7 mouse cellular contexts compared by ENCODE assay signal in the genomic region with DNA sequence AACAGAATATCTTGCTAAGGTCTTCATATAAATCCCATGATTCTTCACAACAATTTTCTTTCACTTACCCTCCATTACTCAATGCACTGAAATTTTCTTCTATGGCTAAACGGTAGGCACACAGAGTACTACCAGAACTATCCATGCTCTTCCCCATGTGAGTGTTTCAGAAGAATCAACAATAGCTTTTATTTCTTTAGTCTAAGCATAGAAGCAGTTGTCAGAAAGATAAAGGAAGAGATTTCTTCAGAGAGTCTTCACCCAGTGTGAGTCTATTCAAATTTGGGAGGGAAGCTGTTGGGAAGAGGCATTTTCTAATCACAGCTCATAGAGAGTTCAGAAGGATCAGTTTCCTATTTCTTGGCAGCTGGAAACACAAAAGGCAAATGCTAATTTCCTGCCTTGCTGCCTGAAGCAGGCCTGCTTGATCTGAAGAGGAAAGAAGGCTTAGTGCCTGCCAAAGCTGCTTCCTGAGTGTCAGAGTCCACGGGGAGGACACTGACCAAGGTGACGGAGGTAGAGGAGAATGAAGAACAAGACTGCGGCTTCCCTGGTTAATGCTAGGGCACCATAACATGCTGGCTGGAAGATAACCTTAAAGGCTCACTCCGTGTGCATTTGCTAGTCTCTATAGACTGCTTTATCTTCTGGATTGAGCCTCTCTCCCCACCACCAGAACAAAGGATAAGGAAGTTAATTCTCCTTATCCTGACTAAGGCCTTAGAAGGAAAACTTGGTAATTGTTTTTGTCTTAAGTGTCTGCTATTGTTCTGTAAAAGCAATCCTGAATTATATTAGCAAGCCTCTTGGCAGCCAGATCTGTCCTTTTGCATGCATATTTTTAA.
DNase-seq lines count a peak whose midpoint lies in the region; ATAC-seq lines count a peak whose summit lies in the region.

No protein-coding gene starts in this region.

- no peaks in the 10 kb centered on the region for H3K27me3 ChIP-seq in heart, embryonic 14.5 days (ENCODE audit: control insufficient read depth, insufficient read depth, low read length)

- 29% methylated on average over 5 of the region's 5 CpGs for WGBS in heart, embryonic 14.5 days

- no peaks in the 10 kb centered on the region for H3K36me3 ChIP-seq in heart, embryonic 14.5 days (ENCODE audit: control insufficient read depth, insufficient read depth, low read length)

- DNase-seq in brain, adult 2 months (ENCODE audit: low read depth, low spot score) = peak; percentile 57
- peak; percentile 4 to 22 for DNase-seq in cerebellum, postnatal 14 days
- peak; percentile 40 to 64 for DNase-seq in kidney, postnatal 25 days
- DNase-seq in left cerebral cortex, adult 18-20 months (ENCODE audit: low spot score in 2 of 2) = no peak
- no peak for DNase-seq in testis, postnatal 10 days (ENCODE audit: low spot score)
- no peak for DNase-seq in gastrocnemius, postnatal 36 days

- H3K4me2 ChIP-seq in heart, embryonic 14.5 days (ENCODE audit: low read length) = no peak overlapping the region

- H3K4me3 ChIP-seq in heart, embryonic 14.5 days (ENCODE audit: control insufficient read depth in 1 of 2, insufficient read depth in 1 of 2, low read depth in 1 of 2, low read length in 2 of 2) = no peak overlapping the region

- no peak overlapping the region for H3K9ac ChIP-seq in heart, embryonic 14.5 days (ENCODE audit: low read length)

- H3K4me1 ChIP-seq in heart, embryonic 14.5 days (ENCODE audit: control insufficient read depth in 2 of 2, insufficient read depth in 2 of 2, low read length in 2 of 2) = peaks cover 0 to 6% of the 10 kb centered on the region in 2 experiments; a peak in 1 of 4 replicates

- H3K9me3 ChIP-seq in heart, embryonic 14.5 days (ENCODE audit: control insufficient read depth, low read length) = no peaks in the 10 kb centered on the region

- intact Hi-C loops in gastrocnemius, postnatal 36 days (cut with DNase I) = no loop called here

- peak; percentile 39; the same call in 1 of the 2 replicates for ATAC-seq in heart, embryonic 14.5 days (ENCODE audit: insufficient number of reproducible peaks, insufficient read depth, low FRiP score, low read depth)

- H3K27ac ChIP-seq in heart, embryonic 14.5 days (replicated peaks in 1 of 2; ENCODE audit: control insufficient read depth in 1 of 2, insufficient read depth in 1 of 2, low read depth in 2 of 2, low read length in 2 of 2) = peak overlapping the region; percentile 15 to 75; a peak in 3 of 4 replicates

Comparison
In these comparisons a context has a peak if more than half of its experiments do, and no peak if none do; other contexts are left out.
1. DNase-seq: peak in brain, adult 2 months (single experiment), cerebellum, postnatal 14 days (2 of 2) and kidney, postnatal 25 days (2 of 2); none in left cerebral cortex, adult 18-20 months (0 of 2), testis, postnatal 10 days (single experiment) and gastrocnemius, postnatal 36 days (0 of 2).